Mouse (Mus musculus): ENCODE data around the gene Mybphl.

The Mybphl gene

GRCm38 (mm10) chr3:108411026-108411753, 46.5 kb downstream of the Mybphl start:
- peak; percentile 75 to 86 for DNase-seq

GRCm38 (mm10) chr3:108411754-108412121, 47.0 kb downstream of the Mybphl start:
- DNase-seq, result peak; percentile 80 to 88

GRCm38 (mm10) chr3:108413634-108414360, 49.1 kb downstream of the Mybphl start:
- DNase-seq, result no peak

- DNase-seq, result peak; percentile 54 to 74
These were observed 50.4 kb downstream of the Mybphl start, which contains the start of gene Celsr2 for GRCm38 (mm10) chr3:108414857-108415830. TSS of gene Celsr2 (minus strand) at chr3:108415552.

GRCm38 (mm10) chr3:108415831-108416223, 51.1 kb downstream of the Mybphl start:
- peak; percentile 86 to 92 for DNase-seq

- no peak for DNase-seq
These were observed 58.3 kb downstream of the Mybphl start for GRCm38 (mm10) chr3:108423006-108423405.

GRCm38 (mm10) chr3:108423844-108424801, 59.4 kb downstream of the Mybphl start:
- peak; percentile 68 to 76 for DNase-seq

GRCm38 (mm10) chr3:108424944-108425623, 60.4 kb downstream of the Mybphl start:
- no peak for DNase-seq

GRCm38 (mm10) chr3:108425624-108426018, 60.9 kb downstream of the Mybphl start:
- no peak for DNase-seq

All from kidney, postnatal 4 days (tissue).